Mouse (Mus musculus) telencephalon, adult 2 months (tissue): ENCODE results near the gene Clec2g.
"Not testable (repeated sequence)": the region's sequence is repeated elsewhere in the genome, so short reads cannot be mapped to it uniquely, and the experiment has no call there.

Experiments used
- DNase-seq: peaks from one replicate; pipeline ENCODE4 v3.0.0-alpha.2; 2011; ENCODE audit warnings: low read depth, low spot score

The Clec2g gene

DNA sequence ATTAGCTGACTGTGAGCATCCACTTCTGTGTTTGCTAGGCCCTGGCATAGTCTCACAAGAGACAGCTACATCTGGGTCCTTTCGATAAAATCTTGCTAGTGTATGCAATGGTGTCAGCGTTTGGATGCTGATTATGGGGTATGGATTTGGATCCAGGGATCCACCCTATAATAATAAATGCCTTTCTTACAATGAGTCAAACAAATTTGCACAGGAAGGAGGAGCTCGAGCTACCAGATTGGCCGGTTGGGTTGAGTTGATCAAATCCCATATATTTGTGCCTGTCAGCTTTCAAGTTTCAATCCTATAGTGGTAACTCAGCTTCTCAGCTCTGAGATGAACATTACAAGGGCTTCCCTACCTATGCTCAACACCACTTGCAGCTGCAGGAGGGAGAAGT is at the start of gene Clec2g:
TSS of gene Clec2g (plus strand) at position 301 of the 400 bp plus-strand sequence.
- DNase-seq = not testable (repeated sequence)

DNA sequence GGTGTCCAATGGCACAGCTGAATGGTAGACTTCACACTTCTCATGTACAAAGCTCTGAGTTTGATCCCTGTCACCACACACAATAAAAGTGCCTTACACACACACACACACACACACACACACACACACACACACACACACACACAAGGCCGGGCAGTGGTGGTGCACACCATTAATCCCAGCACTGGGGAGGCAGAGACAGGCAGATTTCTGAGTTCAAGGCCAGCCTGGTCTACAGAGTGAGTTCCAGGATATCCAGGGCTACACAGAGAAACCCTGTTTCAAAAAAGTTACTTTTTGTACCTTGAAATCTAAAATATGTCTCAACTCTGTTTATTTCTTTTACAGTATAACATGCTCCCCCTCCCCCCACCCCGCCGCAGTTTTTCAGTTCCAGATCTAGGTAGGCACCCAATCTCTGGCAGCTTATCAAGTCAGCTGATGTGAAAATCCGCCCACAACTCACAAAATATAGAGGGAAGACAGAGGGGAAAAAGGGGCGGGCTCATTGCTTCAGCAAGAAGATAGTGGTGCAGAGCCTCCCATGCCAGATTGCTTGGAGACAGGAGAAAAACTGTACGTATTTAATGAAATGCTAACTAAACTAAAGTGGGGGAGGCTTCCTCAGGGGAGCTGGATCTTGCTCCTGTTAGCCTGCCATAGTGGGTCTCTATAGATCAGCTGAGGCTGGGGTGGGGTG is 46.9 kb upstream of the Clec2g start, which contains the start of gene Clec2i:
TSS of gene Clec2i (plus strand) at position 498 of the 700 bp plus-strand sequence.
- not testable (repeated sequence) for DNase-seq

DNA sequence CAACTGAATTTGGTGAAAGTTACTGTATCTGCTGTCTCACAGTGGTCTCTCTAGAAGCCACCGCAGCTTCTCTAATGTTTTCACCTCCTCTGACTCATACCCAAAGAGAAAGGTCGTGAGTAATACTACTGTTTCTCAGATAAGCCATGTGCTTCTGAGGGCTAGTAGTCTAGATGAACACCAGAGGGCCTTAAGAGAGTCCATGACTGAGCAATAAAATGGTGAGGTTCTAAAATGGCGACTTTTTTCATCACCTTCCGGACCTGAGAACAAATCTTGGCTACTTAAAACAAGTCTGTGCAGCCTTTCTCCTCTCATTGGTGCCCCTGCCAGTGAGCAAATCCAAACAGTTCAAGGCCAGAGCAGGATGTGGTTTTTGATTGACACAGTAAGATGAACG is 45.3 kb upstream of the Clec2g start:
- DNase-seq = no peak

DNA sequence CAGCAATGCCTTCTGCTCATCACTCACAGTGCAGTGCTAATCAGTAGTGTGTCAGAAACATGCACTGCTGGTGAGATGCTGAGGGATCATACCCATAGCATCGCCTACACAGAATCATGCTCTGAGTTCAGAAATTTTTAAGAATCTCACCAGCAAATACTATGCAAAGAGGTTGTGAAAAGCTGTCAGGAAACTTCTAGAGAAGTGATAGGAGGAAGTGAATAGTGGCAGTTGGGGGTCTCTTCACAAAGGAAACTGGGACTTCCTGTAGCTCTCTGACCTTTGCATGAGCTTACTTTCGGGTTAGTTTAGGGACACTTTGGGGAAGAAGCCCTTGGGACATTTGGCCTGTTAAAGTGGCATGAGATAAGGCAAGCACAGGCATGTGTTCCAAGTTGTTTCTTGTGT is 43.2 kb upstream of the Clec2g start, which contains the start of gene BC035044:
TSS of gene BC035044 (minus strand) at position 179 of the 408 bp plus-strand sequence.
- peak; percentile 5 for DNase-seq

DNA sequence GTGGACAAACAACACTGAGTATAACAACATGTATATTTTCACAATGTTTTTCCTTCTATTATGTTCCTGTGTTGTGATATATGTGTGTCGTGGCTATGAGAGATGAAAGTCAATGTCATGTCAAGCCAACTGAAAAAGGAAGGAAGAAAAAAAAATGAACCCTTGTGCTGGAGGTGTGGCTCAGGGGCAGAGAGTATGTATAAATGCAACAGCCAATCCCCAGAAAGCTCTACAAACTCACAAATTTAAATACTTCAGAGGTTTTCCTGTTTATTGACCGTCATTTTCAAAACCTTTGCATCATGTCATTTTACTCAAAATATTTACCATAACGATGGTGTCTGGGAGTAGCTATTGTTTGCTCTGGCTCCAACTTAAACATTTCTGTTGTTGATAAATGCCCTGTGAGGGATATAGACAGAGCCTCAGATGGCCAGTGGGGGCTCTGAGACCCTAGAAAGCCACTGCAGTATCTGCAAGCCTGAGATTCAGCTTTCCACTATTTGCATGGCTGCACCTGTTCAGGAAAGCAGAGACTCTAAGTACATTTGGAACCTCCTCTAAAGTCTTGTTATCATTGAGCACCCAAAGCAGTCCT is 38.7 kb upstream of the Clec2g start:
- no peak for DNase-seq

DNA sequence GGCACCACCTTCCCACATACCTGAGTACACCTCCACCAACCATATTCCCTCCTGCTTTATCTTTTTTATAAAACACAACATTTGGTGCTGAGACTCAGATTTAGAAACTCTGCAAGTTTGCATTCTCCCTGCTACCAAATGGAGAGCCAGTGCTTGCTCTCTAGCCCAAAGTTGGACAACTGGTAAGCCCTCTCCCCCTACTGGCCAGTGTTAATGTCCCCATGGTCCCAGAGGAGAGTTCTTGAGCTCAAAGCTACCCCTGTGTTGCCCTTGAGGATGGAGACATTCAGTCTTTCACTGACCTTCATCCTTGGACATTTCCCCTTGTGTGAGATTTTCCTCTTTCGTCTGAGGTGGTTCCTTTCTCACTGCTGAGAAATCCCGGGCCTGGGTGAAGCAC is 34.1 kb upstream of the Clec2g start:
- DNase-seq = no peak

DNA sequence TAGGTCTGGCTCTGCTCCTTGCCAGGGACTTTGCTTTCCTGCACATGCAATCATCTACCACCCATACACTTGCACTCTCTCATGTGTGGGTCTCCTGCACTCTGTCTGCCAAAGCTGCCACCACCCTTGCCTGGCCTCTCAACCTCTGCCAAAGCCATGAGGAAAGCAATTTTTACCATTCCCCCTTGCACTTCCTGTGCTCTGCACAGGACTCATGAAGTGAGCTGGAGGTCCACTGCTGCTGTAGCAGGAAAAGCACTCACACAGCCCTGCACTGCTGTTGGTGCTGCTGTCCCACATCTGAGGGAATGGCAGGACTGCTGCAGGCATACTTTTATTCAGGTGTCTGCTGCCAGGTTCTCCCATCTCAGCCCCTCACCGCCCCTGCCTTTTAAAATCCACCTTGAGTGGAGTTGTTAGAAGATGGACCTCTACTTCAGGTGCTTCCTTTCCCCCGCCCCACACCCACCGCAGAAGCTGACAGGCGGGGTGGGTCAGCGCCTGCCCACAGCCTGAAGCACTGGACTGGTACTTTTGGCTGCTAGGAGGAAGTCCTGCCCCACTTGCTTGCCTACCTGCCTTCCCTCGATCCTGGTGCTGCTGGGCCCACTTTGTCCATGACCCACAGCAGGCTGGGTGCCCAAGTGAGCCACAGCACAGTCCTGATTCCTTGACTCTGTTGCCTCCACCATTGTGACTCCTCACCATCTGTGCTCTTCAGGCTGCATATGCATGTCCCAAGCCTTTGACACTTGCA is 33.2 kb upstream of the Clec2g start:
- DNase-seq = not testable (repeated sequence)

DNA sequence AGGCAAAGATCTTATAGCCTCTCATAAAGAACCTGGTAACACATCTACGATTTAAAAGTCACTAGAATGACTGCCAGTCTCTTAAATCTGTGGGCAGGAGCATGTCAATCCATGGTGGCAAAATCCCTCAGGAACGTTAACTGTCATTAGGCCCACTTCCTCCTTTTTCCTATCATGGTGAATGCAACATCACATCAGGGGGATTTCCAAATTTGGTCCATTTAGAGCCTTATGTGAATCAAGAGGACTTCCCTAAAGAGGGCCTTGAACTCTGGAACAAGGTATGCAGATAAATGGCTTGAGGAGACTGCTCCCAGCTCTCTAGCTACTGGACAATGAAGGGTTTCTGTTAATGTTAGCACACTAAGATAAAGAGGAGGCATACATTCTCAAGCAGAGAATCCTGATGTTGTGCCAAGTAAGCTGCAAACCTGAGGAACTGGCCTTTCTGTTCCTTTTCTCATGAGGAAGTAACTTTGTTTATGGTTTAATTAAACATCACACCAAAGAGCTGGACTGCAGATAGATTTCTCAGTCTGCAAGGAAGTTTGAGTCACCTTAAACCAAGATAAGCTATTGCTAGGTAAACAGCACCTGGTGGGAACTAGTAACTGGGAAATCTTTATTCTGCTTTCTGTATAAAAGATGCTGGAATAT is 20.5 kb upstream of the Clec2g start:
- no peak for DNase-seq

DNA sequence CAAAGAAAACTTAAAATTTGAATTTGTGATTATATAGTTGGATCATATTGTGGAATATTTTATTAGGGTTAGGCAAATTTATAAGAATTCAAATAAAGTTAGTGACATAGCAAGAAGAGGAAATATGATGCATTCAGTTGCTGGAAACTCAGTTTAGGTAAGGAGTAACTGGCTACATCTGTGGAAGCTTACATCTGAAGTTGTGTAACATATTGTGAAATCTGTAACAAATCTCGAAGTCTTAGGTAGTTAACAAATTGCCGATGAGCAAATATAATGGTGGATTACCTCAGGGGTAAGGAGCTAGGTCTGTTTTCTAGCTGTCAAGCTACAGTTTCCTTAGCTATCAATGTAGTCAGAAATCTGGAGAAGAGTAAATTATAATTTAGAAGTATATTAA is 16.9 kb upstream of the Clec2g start:
- DNase-seq = no peak

DNA sequence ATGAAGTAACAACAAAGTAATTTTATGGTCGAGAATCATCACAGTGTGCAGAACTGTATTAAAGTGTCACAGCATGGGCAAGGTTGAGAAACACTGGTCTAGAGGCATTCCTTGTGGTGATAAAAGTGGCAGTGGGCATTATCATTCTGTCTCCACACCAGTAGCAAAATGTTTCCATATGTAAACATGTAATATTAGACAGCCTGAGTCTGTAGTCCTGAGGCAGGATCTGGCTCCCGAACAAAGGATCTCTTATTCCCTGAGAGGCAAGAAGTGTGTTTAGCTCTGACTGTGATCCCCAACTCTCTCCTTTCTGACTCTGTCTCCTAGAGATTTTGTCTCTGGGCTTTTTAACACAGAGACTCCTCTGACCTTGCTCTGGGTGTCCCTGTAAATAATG is 1.1 kb upstream of the Clec2g start:
- no peak for DNase-seq

DNA sequence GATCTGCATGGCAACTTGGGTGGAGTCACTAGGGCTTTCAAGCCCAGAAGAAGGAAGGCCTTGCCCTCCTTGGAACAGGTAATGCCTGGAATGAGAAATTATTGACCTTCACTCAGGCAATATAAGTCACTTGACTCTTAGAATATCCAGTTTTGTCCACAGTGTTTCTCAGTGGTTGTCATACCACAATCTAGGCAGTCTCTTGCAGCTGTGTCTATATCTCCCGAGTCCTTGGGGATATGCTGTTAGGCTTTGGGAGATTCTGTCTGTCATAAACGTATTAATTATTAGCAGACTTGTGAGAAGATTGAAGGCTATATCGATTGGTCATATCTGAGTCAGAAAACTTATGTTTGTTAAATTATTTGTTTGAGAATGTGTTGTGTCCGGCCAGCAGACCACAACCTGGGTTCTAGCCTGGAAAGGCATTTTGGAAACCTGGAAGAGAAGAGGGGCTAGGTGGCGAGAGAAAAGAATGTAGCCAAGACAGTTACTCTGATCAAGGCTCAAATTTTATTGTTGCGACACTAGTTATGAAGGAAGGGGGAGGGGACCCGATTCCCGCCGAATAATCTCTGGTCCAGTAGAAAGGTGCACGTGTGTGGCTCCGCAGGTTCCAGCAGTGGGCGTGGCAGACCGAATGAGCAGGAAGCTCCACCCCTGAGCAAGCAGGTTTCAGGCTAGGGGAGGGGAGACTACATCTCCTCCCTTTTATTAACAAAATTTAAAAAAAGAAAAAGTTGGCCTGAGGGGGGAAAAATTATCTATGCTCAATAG is 1.9 kb downstream of the Clec2g start:
- DNase-seq = not testable (repeated sequence)

DNA sequence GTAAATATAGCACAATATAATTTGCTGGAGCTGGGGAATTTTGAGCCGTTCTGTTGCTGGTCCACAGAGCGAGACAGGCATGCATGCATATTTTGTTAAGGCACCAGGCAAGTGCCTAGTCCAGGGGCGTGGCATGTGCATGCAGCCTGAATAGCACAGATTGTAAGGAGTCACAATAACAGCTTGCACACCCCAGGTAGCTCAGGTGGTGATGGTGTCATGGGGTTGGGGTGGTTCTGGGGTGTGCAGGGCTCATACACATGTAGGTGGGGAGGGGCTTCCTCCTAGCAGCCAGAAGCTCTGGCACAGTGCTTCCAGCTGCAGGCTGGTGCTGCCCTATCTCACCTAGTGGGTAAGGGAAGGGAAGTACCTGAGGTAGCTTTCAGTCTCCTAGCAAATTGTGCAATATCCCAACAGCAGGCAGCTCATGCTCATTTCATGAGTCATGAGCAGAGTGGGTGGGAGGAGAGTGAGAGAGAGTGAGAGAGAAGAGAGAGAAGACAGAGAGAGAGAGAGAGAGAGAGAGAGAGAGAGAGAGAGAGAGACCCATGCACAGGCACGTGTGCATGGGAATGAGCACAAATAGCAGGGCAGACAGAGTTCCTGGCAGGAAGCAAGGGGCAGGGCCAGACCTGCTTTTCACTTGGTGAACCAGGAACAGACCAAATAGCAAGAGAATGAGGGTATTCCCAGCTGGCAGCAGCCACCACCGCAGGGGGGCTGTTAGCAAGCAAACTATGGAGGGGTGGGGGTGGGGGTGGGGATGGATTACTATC is 7.7 kb downstream of the Clec2g start:
- DNase-seq = peak; percentile 18

DNA sequence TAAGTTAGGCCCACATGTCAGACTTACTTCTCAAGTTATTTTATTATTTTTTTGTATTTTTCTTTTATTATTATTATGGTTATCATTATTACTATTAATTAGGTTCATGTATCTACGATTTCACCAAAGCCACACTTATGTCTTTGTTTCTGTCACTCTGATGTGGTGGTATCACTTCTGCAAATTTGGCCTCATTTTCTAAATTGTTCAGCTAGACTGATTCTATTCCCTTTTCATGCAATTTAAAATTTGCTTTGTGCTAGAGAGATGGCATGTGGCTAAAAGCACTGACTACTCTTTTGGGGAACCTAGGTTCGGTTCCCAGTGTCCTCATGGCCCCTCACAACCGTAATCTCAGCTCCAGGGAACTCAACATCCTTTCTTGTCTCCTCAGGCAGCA is 11.4 kb downstream of the Clec2g start:
- no peak for DNase-seq

DNA sequence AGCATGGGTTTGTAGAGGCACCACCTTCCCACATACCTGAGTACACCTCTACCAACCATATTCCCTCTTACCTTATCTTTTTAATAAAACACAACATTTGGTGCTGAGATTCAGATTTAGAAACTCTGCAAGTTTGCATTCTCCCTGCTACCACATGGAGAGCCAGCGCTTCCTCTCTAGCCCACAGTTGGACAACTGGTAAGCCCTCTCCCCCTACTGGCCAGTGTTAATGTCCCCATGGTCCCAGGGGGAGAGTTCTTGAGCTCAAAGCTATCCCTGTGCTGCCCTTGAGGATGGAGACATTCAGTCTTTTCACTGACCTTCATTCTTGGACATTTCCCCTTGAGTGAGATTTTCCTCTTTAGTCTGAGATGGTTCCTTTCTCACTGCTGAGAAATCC is 26.9 kb downstream of the Clec2g start:
- DNase-seq = no peak

DNA sequence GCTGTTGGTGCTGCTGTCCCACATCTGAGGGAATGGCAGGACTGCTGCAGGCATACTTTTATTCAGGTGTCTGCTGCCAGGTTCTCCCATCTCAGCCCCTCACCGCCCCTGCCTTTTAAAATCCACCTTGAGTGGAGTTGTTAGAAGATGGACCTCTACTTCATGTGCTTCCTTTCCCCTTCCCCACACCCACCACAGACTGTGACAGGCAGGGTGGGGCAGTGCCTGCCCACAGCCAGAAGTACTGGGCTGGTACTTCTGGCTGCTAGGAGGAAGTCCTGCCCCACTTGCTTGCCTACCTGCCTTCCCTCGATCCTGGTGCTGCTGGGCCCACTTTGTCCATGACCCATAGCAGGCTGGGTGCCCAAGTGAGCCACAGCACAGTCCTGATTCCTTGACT is 27.9 kb downstream of the Clec2g start:
- not testable (repeated sequence) for DNase-seq

DNA sequence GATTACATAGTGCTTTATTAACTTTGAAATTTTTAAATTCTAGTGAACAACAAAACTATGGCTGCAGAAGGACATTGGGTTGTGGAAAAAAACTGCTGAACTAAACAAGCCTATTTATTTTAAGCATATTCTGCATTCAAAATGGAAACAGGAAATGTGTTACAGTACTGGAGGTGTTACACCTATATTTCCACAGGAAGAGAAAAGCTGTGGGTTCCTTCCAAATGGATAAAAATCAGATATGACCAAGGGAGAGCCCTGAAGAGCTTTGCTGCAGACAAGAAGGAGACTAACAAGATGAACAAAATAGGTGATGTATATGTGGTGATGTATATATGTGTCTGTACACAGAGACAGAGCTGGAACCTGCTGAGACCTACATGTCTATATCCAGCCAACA is 30.3 kb downstream of the Clec2g start:
- no peak for DNase-seq

DNA sequence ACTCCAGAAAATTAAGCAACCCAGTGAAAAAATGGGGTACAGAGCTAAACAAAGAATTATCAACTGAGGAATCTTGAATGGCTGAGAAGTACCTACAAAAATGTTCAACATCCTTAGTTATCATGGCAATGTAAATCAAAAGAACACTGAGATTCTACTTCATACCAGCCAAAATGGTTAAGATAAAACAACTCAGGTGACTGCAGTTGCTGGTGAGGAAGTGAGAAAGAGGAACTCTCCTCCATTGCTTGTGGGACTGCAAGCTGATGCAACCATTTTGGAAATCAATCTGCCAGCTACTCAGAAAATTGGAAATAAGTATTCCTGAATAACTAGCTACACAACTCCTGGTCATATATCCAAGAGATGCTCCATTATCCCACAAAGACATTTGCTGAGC is 34.3 kb downstream of the Clec2g start:
- DNase-seq = no peak

DNA sequence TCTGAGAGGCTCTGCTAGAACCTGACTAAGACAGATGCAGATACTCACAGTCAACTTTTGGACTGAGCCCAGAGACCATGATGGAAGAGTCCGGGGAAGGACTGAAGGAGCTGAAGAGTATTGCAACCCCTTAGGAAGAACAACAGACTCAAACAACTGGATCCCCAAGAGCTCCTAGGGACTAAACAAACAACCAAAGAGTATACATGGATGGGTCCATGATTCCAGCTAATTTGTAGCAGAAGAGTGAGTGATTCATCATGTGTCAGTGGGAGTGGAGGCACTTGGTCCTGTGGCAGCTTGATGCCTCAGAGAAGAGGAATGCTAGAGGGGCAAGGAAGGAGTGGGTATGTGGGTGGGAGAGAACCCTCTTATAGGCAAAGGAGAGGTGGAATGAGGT is 35.6 kb downstream of the Clec2g start:
- DNase-seq = no peak

DNA sequence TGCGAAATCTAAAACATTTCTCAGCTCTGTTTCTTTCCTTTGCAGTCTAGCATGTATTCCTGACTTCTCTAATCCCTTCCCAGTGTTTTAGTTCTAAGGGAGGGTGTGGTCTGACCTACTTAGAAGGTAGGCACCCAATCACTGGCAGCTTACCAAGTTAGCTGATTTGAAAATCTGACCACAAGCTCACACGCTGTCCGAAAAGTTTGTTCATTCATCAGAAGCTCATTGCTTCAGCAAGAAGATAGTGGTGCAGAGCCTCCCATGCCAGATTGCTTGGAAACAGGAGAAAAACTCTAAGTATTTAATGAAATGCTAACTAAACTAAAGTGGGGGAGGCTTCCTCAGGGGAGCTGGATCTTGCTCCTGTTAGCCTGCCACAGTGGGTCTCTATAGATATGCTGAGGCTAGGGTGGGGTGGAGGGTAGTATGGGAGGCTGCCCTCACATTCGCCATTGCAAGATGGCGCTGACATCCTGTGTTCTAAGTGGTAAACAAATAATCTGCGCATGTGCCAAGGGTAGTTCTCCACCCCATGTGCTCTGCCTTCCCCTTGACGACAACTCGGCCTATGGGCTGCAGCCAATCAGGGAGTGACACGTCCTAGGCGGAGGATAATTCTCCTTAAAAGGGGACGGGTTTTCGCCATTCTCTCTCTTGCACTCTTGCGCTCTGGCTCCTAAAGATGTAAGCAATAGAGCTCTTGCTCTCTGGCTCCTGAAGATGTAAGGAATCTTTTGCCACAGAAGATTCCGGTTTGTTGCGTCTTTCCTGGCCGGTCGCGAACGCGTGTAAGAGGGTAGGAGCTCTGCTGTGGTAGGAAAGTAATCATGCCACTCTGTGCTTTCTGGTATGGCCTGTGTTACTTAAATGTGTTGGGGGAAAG is 36.6 kb downstream of the Clec2g start:
- not testable (repeated sequence) for DNase-seq
